Mouse (Mus musculus): ENCODE data around the gene Psg27. TPM values are rescaled to one million over a fixed set of nuclear protein-coding genes. Genes with fewer than 3 reads are reported as not detected.
"Not testable (repeated sequence)": the region's sequence is repeated elsewhere in the genome, so short reads cannot be mapped to it uniquely, and the experiment has no call there.

The Psg27 gene
- not detected in 2 replicates for polyA plus RNA-seq (2016; fragmentation: Nextera tagmentation; extraction: Ambion mirVana)

GRCm38 (mm10) chr7:18567205-18567604 lies at the start of gene Psg27:
Gene Psg27, minus strand, starts transcription at chr7:18567305.
- Histone ChIP-seq H3K27ac (no peak within 1 kb of the TSS), H3K4me3 (replicated peaks) (no peak within 1 kb of the TSS), H3K36me3 (no peaks in the 10 kb centered on the region), H3K4me2 (no peak within 1 kb of the TSS), H3K9ac (replicated peaks) (no peak within 1 kb of the TSS), H3K27me3 (no peaks in the 10 kb centered on the region), H3K9me3 (peaks cover 17% of the 10 kb centered on the region; the same call in 1 of the 2 replicates), H3K4me1 (replicated peaks) (no peaks in the 10 kb centered on the region)
- 74% methylated on average over 3 of the region's 3 CpGs for WGBS
- no peak for ATAC-seq (ENCODE audit: insufficient number of reproducible peaks, insufficient read depth, low FRiP score, low TSS enrichment, low read depth)

GRCm38 (mm10) chr7:18616401-18616800 lies 49.3 kb upstream of the Psg27 start, which contains the start of gene Psg23:
Gene Psg23, minus strand, starts transcription at chr7:18616501.
- not testable (repeated sequence) for H3K9me3 ChIP-seq; H3K9ac ChIP-seq (replicated peaks); H3K4me1 ChIP-seq (replicated peaks); H3K36me3 ChIP-seq; H3K27ac ChIP-seq; H3K4me3 ChIP-seq (replicated peaks); ATAC-seq (ENCODE audit: insufficient number of reproducible peaks, insufficient read depth, low FRiP score, low TSS enrichment, low read depth); H3K4me2 ChIP-seq; H3K27me3 ChIP-seq
- 69% methylated on average over 2 of the region's 2 CpGs for WGBS

- H3K9ac ChIP-seq (replicated peaks) = no peak overlapping the region
- ATAC-seq (ENCODE audit: insufficient number of reproducible peaks, insufficient read depth, low FRiP score, low TSS enrichment, low read depth) = no peak
- H3K36me3 ChIP-seq = no peaks in the 10 kb centered on the region
- no peak overlapping the region for H3K4me2 ChIP-seq
- H3K27me3 ChIP-seq = no peaks in the 10 kb centered on the region
- H3K27ac ChIP-seq = no peak overlapping the region
- H3K4me3 ChIP-seq (replicated peaks) = no peak overlapping the region
- H3K9me3 ChIP-seq = 0 out of 2 replicates have a peak, but pooled peaks cover 18% of the 10 kb centered on the region
- no peaks in the 10 kb centered on the region for H3K4me1 ChIP-seq (replicated peaks)
Measured at GRCm38 (mm10) chr7:18559850-18560249, 7.3 kb downstream of the Psg27 start.

- ATAC-seq (ENCODE audit: insufficient number of reproducible peaks, insufficient read depth, low FRiP score, low TSS enrichment, low read depth); H3K9ac ChIP-seq (replicated peaks): not testable (repeated sequence)
- 80% methylated on average over 3 of the region's 3 CpGs for WGBS
Measured at GRCm38 (mm10) chr7:18555751-18556150, 11.4 kb downstream of the Psg27 start.

GRCm38 (mm10) chr7:18533420-18533819 lies 33.7 kb downstream of the Psg27 start:
- Histone ChIP-seq H3K4me1 (replicated peaks) (no peaks in the 10 kb centered on the region), H3K4me2 (no peak overlapping the region), H3K9ac (replicated peaks) (no peak overlapping the region), H3K9me3 (0 out of 2 replicates have a peak, but pooled peaks cover 14% of the 10 kb centered on the region), H3K27me3 (no peaks in the 10 kb centered on the region), H3K36me3 (no peaks in the 10 kb centered on the region), H3K27ac (no peak overlapping the region), H3K4me3 (replicated peaks) (no peak overlapping the region)
- whole genome bisulfite sequencing = 59% methylated on average over 3 of the region's 3 CpGs
- no peak for ATAC-seq (ENCODE audit: insufficient number of reproducible peaks, insufficient read depth, low FRiP score, low TSS enrichment, low read depth)

More at GRCm38 (mm10) chr7:18555751-18556150, 11.4 kb downstream of the Psg27 start:
- H3K4me1 ChIP-seq (replicated peaks); H3K4me3 ChIP-seq (replicated peaks); H3K27me3 ChIP-seq; H3K36me3 ChIP-seq; H3K4me2 ChIP-seq; H3K27ac ChIP-seq: not testable (repeated sequence)
- 0 out of 2 replicates have a peak, but pooled peaks cover 19% of the 10 kb centered on the region for H3K9me3 ChIP-seq

GRCm38 (mm10) chr7:18532169-18532568 lies 34.9 kb downstream of the Psg27 start, which contains the start of gene Psg25:
Gene Psg25, minus strand, starts transcription at chr7:18532269.
- no peak within 1 kb of the TSS for H3K4me2 ChIP-seq
- H3K9ac ChIP-seq (replicated peaks) = no peak within 1 kb of the TSS
- no peaks in the 10 kb centered on the region for H3K4me1 ChIP-seq (replicated peaks)
- ATAC-seq (ENCODE audit: insufficient number of reproducible peaks, insufficient read depth, low FRiP score, low TSS enrichment, low read depth) = no peak
- H3K27me3 ChIP-seq = no peaks in the 10 kb centered on the region
- H3K4me3 ChIP-seq (replicated peaks) = no peak within 1 kb of the TSS
- H3K9me3 ChIP-seq = 0 out of 2 replicates have a peak, but pooled peaks cover 14% of the 10 kb centered on the region
- H3K36me3 ChIP-seq = no peaks in the 10 kb centered on the region
- 85% methylated on average over 1 of the region's 1 CpGs for WGBS
- no peak within 1 kb of the TSS for H3K27ac ChIP-seq

GRCm38 (mm10) chr7:18524668-18525067 lies 42.4 kb downstream of the Psg27 start:
- no peak for ATAC-seq (ENCODE audit: insufficient number of reproducible peaks, insufficient read depth, low FRiP score, low TSS enrichment, low read depth)
- no peak overlapping the region for H3K27ac ChIP-seq
- no peak overlapping the region for H3K9ac ChIP-seq (replicated peaks)
- no peak overlapping the region for H3K4me2 ChIP-seq
- H3K4me3 ChIP-seq (replicated peaks) = no peak overlapping the region
- H3K4me1 ChIP-seq (replicated peaks) = no peaks in the 10 kb centered on the region
- 92% methylated on average over 8 of the region's 8 CpGs for WGBS
- no peaks in the 10 kb centered on the region for H3K27me3 ChIP-seq
- peaks cover 11% of the 10 kb centered on the region; the same call in 1 of the 2 replicates for H3K9me3 ChIP-seq
- no peaks in the 10 kb centered on the region for H3K36me3 ChIP-seq

GRCm38 (mm10) chr7:18512848-18513247 lies 54.3 kb downstream of the Psg27 start:
- not testable (repeated sequence) for H3K27me3 ChIP-seq; H3K4me3 ChIP-seq (replicated peaks); H3K9ac ChIP-seq (replicated peaks); H3K4me1 ChIP-seq (replicated peaks); H3K36me3 ChIP-seq; H3K27ac ChIP-seq; H3K9me3 ChIP-seq; H3K4me2 ChIP-seq; ATAC-seq (ENCODE audit: insufficient number of reproducible peaks, insufficient read depth, low FRiP score, low TSS enrichment, low read depth)

- WGBS = 55% methylated on average over 2 of the region's 2 CpGs
Measured at GRCm38 (mm10) chr7:18512417-18512816, 54.7 kb downstream of the Psg27 start.

GRCm38 (mm10) chr7:18511479-18511878 lies 55.6 kb downstream of the Psg27 start:
- Histone ChIP-seq H3K4me3 (replicated peaks) (no peak overlapping the region), H3K4me1 (replicated peaks) (no peaks in the 10 kb centered on the region), H3K9ac (replicated peaks) (no peak overlapping the region), H3K36me3 (no peaks in the 10 kb centered on the region), H3K9me3 (no peaks in the 10 kb centered on the region), H3K27me3 (no peaks in the 10 kb centered on the region), H3K27ac (no peak overlapping the region), H3K4me2 (no peak overlapping the region)
- 29% methylated on average over 9 of the region's 9 CpGs for WGBS
- no peak for ATAC-seq (ENCODE audit: insufficient number of reproducible peaks, insufficient read depth, low FRiP score, low TSS enrichment, low read depth)

More at GRCm38 (mm10) chr7:18512417-18512816, 54.7 kb downstream of the Psg27 start:
- not testable (repeated sequence) for H3K36me3 ChIP-seq; H3K27ac ChIP-seq; H3K9ac ChIP-seq (replicated peaks); H3K4me2 ChIP-seq; H3K9me3 ChIP-seq; ATAC-seq (ENCODE audit: insufficient number of reproducible peaks, insufficient read depth, low FRiP score, low TSS enrichment, low read depth); H3K4me1 ChIP-seq (replicated peaks); H3K4me3 ChIP-seq (replicated peaks); H3K27me3 ChIP-seq

Measured in limb, embryonic 12.5 days (tissue).